Mouse (Mus musculus): ENCODE results near the gene Iqgap2. TPM values are rescaled to one million over a fixed set of nuclear protein-coding genes. Genes with fewer than 3 reads are reported as not detected.

Iqgap2 gene
- polyA plus RNA-seq, 1 experiment from 2014 or later, result 16.0 TPM

- H3K27me3 ChIP-seq, result no peaks in the 10 kb centered on the region
- no peak for ATAC-seq (ENCODE audit: insufficient read depth)
- no peaks in the 10 kb centered on the region for H3K9me3 ChIP-seq (replicated peaks)
- 0 out of 2 replicates have a peak, but pooled peaks cover 14% of the 10 kb centered on the region for H3K4me1 ChIP-seq (replicated peaks)
- H3K4me3 ChIP-seq (replicated peaks), result no peak overlapping the region
- 71% methylated on average over 4 of the region's 4 CpGs for WGBS (ENCODE audit: insufficient replicate concordance)
- H3K9ac ChIP-seq, result no peak overlapping the region
- no peak overlapping the region for H3K27ac ChIP-seq (replicated peaks)
- H3K4me2 ChIP-seq, result no peak overlapping the region
- no peaks in the 10 kb centered on the region for H3K36me3 ChIP-seq (replicated peaks)
Measured at GRCm38 (mm10) chr13:95851611-95852010, 40.1 kb downstream of the Iqgap2 start.

DNA sequence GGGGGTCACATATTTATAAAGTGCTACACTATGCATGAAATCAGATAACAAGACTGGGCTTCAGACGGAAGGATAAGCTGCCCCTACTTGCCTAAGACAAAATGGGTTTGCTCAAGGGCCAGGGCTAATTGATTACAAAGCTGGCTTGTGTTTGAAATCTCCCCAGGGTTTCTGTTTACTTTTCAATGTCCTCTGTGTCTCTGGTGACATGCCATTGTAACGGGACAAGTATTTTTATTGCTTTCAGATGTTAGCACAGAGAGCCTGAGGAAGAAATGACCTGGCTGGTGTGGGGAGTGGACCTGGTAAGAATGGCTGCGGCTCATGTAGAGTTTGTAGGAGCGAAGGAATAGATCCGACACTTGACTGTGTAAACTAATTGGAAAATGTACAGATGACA lies 41.3 kb downstream of the Iqgap2 start:
- H3K4me3 ChIP-seq (replicated peaks), result no peak overlapping the region
- H3K9me3 ChIP-seq (replicated peaks), result no peaks in the 10 kb centered on the region
- peaks cover 14% of the 10 kb centered on the region; the same call in 1 of the 2 replicates for H3K4me1 ChIP-seq (replicated peaks)
- no peaks in the 10 kb centered on the region for H3K27me3 ChIP-seq
- no peak overlapping the region for H3K27ac ChIP-seq (replicated peaks)
- WGBS (ENCODE audit: insufficient replicate concordance), result 67% methylated on average over 5 of the region's 5 CpGs
- no peak for ATAC-seq (ENCODE audit: insufficient read depth)
- no peak overlapping the region for H3K4me2 ChIP-seq
- H3K36me3 ChIP-seq (replicated peaks), result no peaks in the 10 kb centered on the region
- H3K9ac ChIP-seq, result no peak overlapping the region

GRCm38 (mm10) chr13:95849501-95850007 lies 42.2 kb downstream of the Iqgap2 start:
- 68% methylated on average over 7 of the region's 7 CpGs for WGBS (ENCODE audit: insufficient replicate concordance)
- no peak for ATAC-seq (ENCODE audit: insufficient read depth)

GRCm38 (mm10) chr13:95846364-95846763 lies 45.4 kb downstream of the Iqgap2 start:
- 59% methylated on average over 5 of the region's 5 CpGs for WGBS (ENCODE audit: insufficient replicate concordance)
- no peak overlapping the region for H3K4me2 ChIP-seq
- no peak for ATAC-seq (ENCODE audit: insufficient read depth)
- H3K27me3 ChIP-seq, result no peaks in the 10 kb centered on the region
- no peak overlapping the region for H3K4me3 ChIP-seq (replicated peaks)
- no peak overlapping the region for H3K27ac ChIP-seq (replicated peaks)
- H3K9me3 ChIP-seq (replicated peaks), result no peaks in the 10 kb centered on the region
- H3K36me3 ChIP-seq (replicated peaks), result no peaks in the 10 kb centered on the region
- no peak overlapping the region for H3K9ac ChIP-seq
- peaks cover 26% of the 10 kb centered on the region for H3K4me1 ChIP-seq (replicated peaks)

More at GRCm38 (mm10) chr13:95849501-95850007, 42.2 kb downstream of the Iqgap2 start:
- Histone ChIP-seq H3K36me3 (replicated peaks) (no peaks in the 10 kb centered on the region), H3K9ac (no peak overlapping the region), H3K4me1 (replicated peaks) (peaks cover 14% of the 10 kb centered on the region; the same call in 1 of the 2 replicates), H3K9me3 (replicated peaks) (no peaks in the 10 kb centered on the region), H3K4me3 (replicated peaks) (no peak overlapping the region), H3K4me2 (no peak overlapping the region), H3K27me3 (no peaks in the 10 kb centered on the region), H3K27ac (replicated peaks) (no peak overlapping the region)

- 57% methylated on average over 3 of the region's 3 CpGs for WGBS (ENCODE audit: insufficient replicate concordance)
- Histone ChIP-seq H3K36me3 (replicated peaks) (no peaks in the 10 kb centered on the region), H3K4me2 (no peak overlapping the region), H3K4me1 (replicated peaks) (peaks cover 14% of the 10 kb centered on the region), H3K27me3 (no peaks in the 10 kb centered on the region), H3K27ac (replicated peaks) (no peak overlapping the region), H3K9ac (no peak overlapping the region), H3K9me3 (replicated peaks) (no peaks in the 10 kb centered on the region), H3K4me3 (replicated peaks) (no peak overlapping the region)
- no peak for ATAC-seq (ENCODE audit: insufficient read depth)
Measured at GRCm38 (mm10) chr13:95844950-95845349, 46.8 kb downstream of the Iqgap2 start.

DNA sequence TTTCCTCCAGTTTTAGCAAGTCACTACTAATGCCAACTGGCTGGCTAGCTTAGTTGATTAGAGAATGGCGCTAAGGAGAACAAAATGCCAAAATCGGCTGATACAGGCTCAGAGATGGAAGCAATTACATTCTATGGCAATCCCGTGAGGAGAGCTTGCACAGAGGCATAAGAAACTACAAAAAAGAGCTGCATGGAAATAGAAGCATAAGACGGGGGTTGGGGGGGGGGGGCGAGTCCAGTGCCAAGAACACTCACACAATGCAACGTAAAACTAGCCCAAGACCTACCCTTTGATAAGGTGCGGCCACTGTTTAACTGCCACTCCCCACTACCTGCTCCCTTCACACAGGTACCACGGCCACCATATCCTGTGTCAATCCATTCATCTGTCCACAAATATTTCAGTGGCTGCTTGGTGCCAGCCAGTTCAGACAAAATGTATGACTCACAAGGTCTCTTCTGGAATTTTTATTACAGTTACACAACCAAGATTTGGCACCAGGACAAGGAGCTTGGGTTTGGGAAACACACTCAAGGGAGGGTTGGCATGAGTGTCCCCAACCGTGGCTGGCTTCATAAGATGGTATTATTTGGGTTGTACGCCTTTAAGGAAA lies 48.2 kb downstream of the Iqgap2 start:
- H3K4me1 ChIP-seq (replicated peaks), result peaks cover 12% of the 10 kb centered on the region
- ATAC-seq (ENCODE audit: insufficient read depth), result no peak
- H3K27me3 ChIP-seq, result no peaks in the 10 kb centered on the region
- no peak overlapping the region for H3K4me2 ChIP-seq
- H3K4me3 ChIP-seq (replicated peaks), result no peak overlapping the region
- H3K9me3 ChIP-seq (replicated peaks), result no peaks in the 10 kb centered on the region
- H3K9ac ChIP-seq, result no peak overlapping the region
- 70% methylated on average over 10 of the region's 10 CpGs for WGBS (ENCODE audit: insufficient replicate concordance)
- H3K27ac ChIP-seq (replicated peaks), result no peak overlapping the region
- no peaks in the 10 kb centered on the region for H3K36me3 ChIP-seq (replicated peaks)

GRCm38 (mm10) chr13:95842803-95843202 lies 48.9 kb downstream of the Iqgap2 start:
- no peak overlapping the region for H3K4me3 ChIP-seq (replicated peaks)
- no peak overlapping the region for H3K9ac ChIP-seq
- peaks cover 12% of the 10 kb centered on the region for H3K4me1 ChIP-seq (replicated peaks)
- 65% methylated on average over 7 of the region's 7 CpGs for WGBS (ENCODE audit: insufficient replicate concordance)
- H3K4me2 ChIP-seq, result no peak overlapping the region
- H3K9me3 ChIP-seq (replicated peaks), result no peaks in the 10 kb centered on the region
- no peaks in the 10 kb centered on the region for H3K36me3 ChIP-seq (replicated peaks)
- no peak overlapping the region for H3K27ac ChIP-seq (replicated peaks)
- no peak for ATAC-seq (ENCODE audit: insufficient read depth)
- H3K27me3 ChIP-seq, result no peaks in the 10 kb centered on the region

DNA sequence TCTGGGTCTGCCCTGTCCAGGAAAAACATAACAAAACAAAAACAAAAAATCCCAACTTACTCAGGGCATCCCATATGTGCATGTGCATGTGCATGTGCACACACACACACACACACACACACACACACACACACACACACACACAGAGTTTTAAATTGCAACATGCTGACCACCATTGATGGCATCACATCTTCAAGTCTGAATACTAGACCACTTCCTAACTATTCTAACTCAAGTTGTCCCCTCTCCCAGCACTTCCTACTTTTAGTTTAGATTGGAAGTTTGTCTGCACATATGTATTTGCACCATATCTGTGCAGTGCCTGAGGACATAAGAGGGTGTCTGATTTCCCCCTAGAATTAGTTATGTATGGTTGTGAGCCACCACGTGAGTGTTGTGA lies 49.8 kb downstream of the Iqgap2 start:
- Histone ChIP-seq H3K9ac (no peak overlapping the region), H3K27me3 (no peaks in the 10 kb centered on the region), H3K9me3 (replicated peaks) (no peaks in the 10 kb centered on the region), H3K4me3 (replicated peaks) (no peak overlapping the region), H3K27ac (replicated peaks) (no peak overlapping the region), H3K4me2 (no peak overlapping the region), H3K36me3 (replicated peaks) (no peaks in the 10 kb centered on the region), H3K4me1 (replicated peaks) (peaks cover 20% of the 10 kb centered on the region)
- ATAC-seq (ENCODE audit: insufficient read depth), result no peak
- 70% methylated on average over 1 of the region's 1 CpGs for WGBS (ENCODE audit: insufficient replicate concordance)

DNA sequence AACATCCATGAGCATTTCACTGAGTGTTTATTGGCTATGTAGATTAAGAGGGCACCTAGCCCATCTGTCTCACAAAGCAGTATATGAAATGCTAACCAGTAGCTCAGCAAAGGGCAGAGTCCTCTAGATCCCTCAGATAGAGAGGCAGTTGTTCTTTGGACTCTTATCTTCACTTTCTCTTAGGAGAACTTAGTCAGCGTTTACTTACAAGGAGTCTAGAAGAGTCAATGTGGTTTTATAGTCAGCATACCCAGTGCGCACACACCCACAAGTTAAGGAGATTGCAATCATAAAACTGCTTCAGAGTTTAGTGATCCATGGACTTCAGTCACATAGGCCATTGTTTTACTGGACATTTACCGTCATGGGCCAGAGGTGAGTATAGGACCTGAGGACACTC lies 54.8 kb downstream of the Iqgap2 start:
- WGBS (ENCODE audit: insufficient replicate concordance), result 37% methylated on average over 3 of the region's 3 CpGs
- Histone ChIP-seq H3K4me1 (replicated peaks) (peaks cover 10% of the 10 kb centered on the region), H3K36me3 (replicated peaks) (no peaks in the 10 kb centered on the region; the same call in 1 of the 2 replicates), H3K27ac (replicated peaks) (no peak overlapping the region), H3K4me2 (no peak overlapping the region), H3K9me3 (replicated peaks) (no peaks in the 10 kb centered on the region), H3K9ac (no peak overlapping the region), H3K4me3 (replicated peaks) (no peak overlapping the region), H3K27me3 (no peaks in the 10 kb centered on the region)
- no peak for ATAC-seq (ENCODE audit: insufficient read depth)

- Histone ChIP-seq H3K4me2 (no peak overlapping the region), H3K36me3 (replicated peaks) (no peaks in the 10 kb centered on the region; the same call in 1 of the 2 replicates), H3K4me3 (replicated peaks) (no peak overlapping the region), H3K27ac (replicated peaks) (no peak overlapping the region), H3K9me3 (replicated peaks) (no peaks in the 10 kb centered on the region), H3K9ac (no peak overlapping the region), H3K4me1 (replicated peaks) (peaks cover 13% of the 10 kb centered on the region), H3K27me3 (no peaks in the 10 kb centered on the region)
- 78% methylated on average over 6 of the region's 6 CpGs for WGBS (ENCODE audit: insufficient replicate concordance)
- no peak for ATAC-seq (ENCODE audit: insufficient read depth)
Measured at GRCm38 (mm10) chr13:95833473-95833872, 58.2 kb downstream of the Iqgap2 start.

DNA sequence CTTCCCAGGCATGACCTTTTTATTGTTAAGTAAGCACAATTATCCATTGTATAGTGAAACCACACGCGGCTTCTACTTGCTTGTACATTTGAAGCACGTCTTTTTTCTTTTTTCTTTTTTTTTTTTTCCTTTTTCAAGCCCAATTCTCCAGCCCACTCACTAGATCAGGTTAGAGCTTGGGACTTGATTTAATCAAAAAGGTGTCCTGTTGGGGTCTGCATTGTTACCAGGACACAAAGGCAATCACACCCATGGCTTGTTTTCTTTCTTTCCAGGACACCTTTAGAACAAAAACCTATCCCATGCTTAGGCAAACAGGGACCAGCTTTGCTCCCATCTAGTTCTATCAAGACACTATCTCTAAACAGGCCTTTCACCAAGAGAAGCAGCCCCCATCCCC lies 59.0 kb downstream of the Iqgap2 start:
- no peak for ATAC-seq (ENCODE audit: insufficient read depth)

DNA sequence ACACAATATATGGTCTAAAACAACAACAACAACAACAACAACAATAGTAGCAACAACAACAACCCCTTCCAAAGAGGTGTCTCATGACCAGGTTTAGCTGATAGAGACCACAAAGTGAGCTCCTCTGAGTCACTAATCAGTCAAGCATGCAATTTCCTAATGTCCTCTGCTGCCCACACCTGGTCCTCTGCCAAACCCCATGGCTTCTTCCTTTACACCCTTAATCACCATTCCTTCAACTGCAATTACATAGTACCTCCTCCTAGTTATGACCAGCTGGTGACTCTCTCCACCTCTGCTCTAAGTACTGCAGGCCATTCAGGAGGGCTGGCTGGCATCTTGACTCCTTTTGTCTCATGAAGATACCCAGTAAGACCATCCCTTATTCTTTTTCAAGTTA lies 60.0 kb downstream of the Iqgap2 start:
- ATAC-seq (ENCODE audit: insufficient read depth), result no peak

More for the DNA sequence above, 59.0 kb downstream of the Iqgap2 start:
- Histone ChIP-seq H3K27me3 (no peaks in the 10 kb centered on the region), H3K36me3 (replicated peaks) (no peaks in the 10 kb centered on the region; the same call in 1 of the 2 replicates), H3K4me2 (no peak overlapping the region), H3K4me3 (replicated peaks) (no peak overlapping the region), H3K4me1 (replicated peaks) (peaks cover 17% of the 10 kb centered on the region), H3K27ac (replicated peaks) (no peak overlapping the region), H3K9me3 (replicated peaks) (no peaks in the 10 kb centered on the region), H3K9ac (no peak overlapping the region)
- WGBS (ENCODE audit: insufficient replicate concordance), result 64% methylated on average over 3 of the region's 3 CpGs

More for the DNA sequence above, 60.0 kb downstream of the Iqgap2 start:
- H3K4me1 ChIP-seq (replicated peaks), result peaks cover 13% of the 10 kb centered on the region
- H3K27ac ChIP-seq (replicated peaks), result no peak overlapping the region
- no peak overlapping the region for H3K4me3 ChIP-seq (replicated peaks)
- H3K9me3 ChIP-seq (replicated peaks), result no peaks in the 10 kb centered on the region
- H3K4me2 ChIP-seq, result no peak overlapping the region
- H3K36me3 ChIP-seq (replicated peaks), result no peaks in the 10 kb centered on the region; the same call in 1 of the 2 replicates
- H3K27me3 ChIP-seq, result no peaks in the 10 kb centered on the region
- H3K9ac ChIP-seq, result no peak overlapping the region

All from liver, embryonic 15.5 days (tissue).